Mouse (Mus musculus) embryonic stem cell, embryonic (primary cell): ENCODE data around the gene Wdr25.

Experiments
- CTCF ChIA-PET, 4 experiments: fragments of 300-600 bp in 2 of 4; fragments of 350-600 bp in 2 of 4; sonication (Branson Sonifier 250); formaldehyde crosslinking; loops; one replicate each; lab custom pipeline; 2022; ENCODE audit warnings: inconsistent platforms in 2 of 4; lab: Charles Lee
- POLR2A ChIA-PET, 4 experiments: fragments of 300-600 bp in 2 of 4; fragments of 350-600 bp in 2 of 4; sonication (Branson Sonifier 250); formaldehyde crosslinking; loops; one replicate each; lab custom pipeline; 2022; ENCODE audit warnings: antibody characterized with exemption in 4 of 4, inconsistent platforms in 1 of 4; lab: Charles Lee

Gene Wdr25

DNA sequence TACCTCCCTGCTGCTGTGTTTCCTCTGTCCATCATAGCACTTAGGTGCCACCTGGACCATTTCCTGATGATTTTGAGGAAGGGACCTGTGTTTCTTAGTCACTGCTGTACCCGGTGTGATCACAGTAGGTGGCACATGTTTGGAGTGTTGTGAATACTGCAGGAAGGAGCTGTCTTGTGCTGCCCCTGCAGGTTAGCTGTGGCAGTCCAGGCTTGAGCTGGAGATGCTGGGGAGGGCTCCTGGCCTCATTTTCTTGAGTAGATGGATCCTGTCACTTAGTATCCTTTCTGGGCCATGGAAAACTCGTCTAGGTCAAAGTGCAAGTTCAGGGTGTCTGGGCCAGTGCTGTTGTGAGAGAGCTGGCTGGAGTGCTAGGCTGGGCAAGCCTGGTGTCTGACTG lies 47.9 kb downstream of the Wdr25 start:
- ChIA-PET CTCF (interaction anchor here in 1 of 4 experiments (1.4 to 1.6 kb wide), 2 partner anchors 13 to 43 kb away, joined by 3 to 6 read pairs; no protein-coding TSS in a partner anchor), POLR2A (interaction anchor here in 1 of 4 experiments (1.9 kb wide), 1 partner anchor 22 kb away, joined by 5 read pairs; no protein-coding TSS in a partner anchor)

DNA sequence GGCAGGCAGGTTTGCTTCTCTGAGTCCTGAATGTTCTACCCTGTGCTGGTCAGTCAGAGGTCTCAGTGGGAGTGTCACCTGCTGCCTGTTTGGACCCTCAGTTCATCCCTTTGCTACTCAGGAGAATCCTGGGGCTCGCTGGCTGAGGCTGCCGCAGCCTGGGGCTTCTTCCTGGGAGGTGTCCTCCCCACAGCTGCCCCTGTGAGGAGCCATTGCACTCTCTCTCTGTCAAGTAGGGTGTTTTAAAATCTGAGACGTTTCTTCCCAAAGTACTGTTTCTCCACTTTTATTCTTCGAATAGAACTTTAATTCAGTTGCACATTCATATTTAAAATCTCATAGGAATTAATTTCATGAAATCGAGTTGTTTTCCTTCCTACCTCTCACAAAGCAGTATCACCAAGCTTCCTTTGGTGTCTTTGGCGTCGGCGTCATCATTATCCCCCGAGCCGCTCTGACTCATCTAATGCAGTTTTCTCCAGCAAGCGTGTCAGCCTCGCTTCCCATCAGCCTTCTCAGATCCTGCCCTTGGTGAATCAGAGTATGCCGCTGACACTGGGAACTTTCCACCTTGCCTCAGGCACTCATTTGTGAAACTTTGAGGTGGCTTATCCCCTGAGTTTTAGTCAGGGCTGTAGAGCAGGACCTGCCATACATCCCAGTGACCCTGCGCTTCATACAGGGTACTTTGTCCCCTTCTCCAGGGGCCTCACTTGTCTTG lies 48.9 kb downstream of the Wdr25 start:
- CTCF ChIA-PET, result no interaction called here
- POLR2A ChIA-PET, result interaction anchor here in 1 of 4 experiments (0.8 kb wide), 1 partner anchor 17 kb away, joined by 3 read pairs; no protein-coding TSS in a partner anchor

DNA sequence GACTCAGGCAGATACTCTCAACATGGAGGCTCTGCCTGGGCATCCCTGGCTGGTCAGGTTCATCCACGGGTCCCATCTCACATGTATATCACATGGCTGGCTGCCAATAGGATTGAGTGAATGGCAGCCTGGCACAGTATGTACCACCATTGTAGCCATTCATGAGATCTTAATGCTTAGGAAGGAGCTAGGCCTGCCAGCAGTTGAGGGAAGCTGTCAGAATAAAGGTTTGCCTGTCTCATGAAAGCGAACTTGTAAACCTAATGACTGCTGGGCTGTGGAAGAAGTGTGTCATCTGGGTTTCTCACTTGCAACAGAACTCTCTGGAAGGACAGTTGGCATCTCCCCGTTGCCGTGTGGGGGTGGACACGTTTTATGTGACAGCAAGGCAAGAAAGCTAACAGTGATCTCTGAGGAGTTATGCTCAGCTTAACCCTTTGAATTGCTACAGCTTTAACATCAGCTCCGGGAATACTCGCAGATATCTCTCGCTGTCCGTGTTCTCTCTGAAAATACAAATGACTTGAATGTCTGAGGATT lies 59.6 kb downstream of the Wdr25 start:
- POLR2A ChIA-PET, result interaction anchor here in 3 of 4 experiments (0.7 to 1.7 kb wide), 8 partner anchors 9 to 111 kb away, joined by 3 to 6 read pairs (median 4); no protein-coding TSS in a partner anchor

DNA sequence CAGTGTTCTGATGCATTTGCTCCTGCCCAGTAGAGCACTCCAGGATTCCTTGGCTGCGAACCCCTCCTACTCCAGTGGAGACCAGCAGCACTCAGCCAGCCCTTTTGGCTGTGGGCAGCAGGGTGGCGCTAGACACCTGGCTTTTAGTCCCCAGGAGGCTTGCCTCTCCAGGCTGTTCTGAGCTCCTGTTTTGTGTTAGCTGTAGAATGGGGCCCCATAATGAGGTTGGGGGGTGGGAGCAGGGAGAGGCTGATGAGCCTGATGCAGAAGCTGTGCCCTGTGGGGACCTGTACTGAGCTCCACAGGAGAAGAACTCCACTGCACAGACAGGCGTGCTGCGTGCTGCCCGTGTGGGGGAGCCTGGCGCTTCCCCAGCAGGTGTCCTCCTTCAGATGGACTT lies 60.4 kb downstream of the Wdr25 start:
- ChIA-PET CTCF (interaction anchor here in 2 of 4 experiments (0.6 to 2.3 kb wide), 19 partner anchors 9 to 659 kb away, joined by 3 to 13 read pairs (median 3); no protein-coding TSS in a partner anchor), POLR2A (interaction anchor here in 3 of 4 experiments (0.7 to 1.7 kb wide), 9 partner anchors 9 to 110 kb away, joined by 3 to 6 read pairs (median 5); partner anchors contain the start of genes Wars (in 1 of the 3) and Wdr25 (in 1 of the 3))

More for the DNA sequence above, 59.6 kb downstream of the Wdr25 start:
- CTCF ChIA-PET, result interaction anchor here in 2 of 4 experiments (0.6 to 2.3 kb wide), 15 partner anchors 9 to 660 kb away, joined by 3 to 13 read pairs (median 3); no protein-coding TSS in a partner anchor

DNA sequence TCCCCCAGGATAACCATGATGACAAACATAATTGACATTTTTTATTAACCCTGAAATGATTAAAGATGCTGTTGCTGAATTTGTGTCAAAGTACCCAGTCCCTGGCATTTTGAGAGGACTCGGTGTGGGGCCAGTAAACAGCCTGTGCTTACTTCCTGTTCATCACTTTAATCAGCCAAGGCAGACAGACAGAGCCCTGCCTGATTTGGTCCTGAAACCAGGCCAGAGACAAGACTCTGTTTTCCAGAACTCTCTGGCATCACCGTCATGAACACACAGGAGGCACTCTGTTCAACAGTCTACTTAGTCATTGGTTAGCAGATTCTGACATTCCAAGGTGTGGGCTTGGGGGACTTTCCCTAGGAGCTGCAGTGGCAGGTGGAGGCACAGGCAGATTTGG lies 61.0 kb downstream of the Wdr25 start:
- ChIA-PET POLR2A (interaction anchor here in 2 of 4 experiments (1.0 to 1.7 kb wide), 7 partner anchors 8 to 61 kb away, joined by 4 to 6 read pairs (median 5); partner anchors contain the start of genes Wars (in 1 of the 2) and Wdr25 (in 1 of the 2)), CTCF (interaction anchor here in 2 of 4 experiments (0.6 to 2.3 kb wide), 15 partner anchors 8 to 659 kb away, joined by 3 to 13 read pairs (median 3); no protein-coding TSS in a partner anchor)

DNA sequence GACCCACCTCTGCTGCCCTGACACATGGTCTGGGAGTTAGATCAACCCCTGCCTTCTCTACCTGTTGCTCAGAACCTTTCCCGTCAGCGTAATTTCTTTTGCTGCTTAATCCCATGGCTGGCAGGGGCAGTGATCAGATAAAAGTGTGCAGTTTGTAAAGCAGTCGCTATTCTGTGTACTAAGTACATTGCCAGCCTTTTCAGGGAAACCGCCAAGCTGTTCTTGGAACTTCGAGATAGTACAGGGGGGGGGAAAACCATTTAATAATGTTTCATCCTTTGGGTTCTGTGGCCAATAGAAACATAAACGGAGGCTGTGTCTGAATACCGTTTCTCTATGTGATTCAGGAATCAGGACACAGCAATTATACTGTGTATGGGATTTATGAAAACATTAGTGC lies 65.1 kb downstream of the Wdr25 start:
- POLR2A ChIA-PET, result interaction anchor here in 3 of 4 experiments (0.6 to 6.5 kb wide), 13 partner anchors 8 to 155 kb away, joined by 3 to 60 read pairs (median 3); no protein-coding TSS in a partner anchor
- CTCF ChIA-PET, result interaction anchor here in 1 of 4 experiments (1.6 kb wide), 1 partner anchor 66 kb away, joined by 5 read pairs; no protein-coding TSS in a partner anchor

DNA sequence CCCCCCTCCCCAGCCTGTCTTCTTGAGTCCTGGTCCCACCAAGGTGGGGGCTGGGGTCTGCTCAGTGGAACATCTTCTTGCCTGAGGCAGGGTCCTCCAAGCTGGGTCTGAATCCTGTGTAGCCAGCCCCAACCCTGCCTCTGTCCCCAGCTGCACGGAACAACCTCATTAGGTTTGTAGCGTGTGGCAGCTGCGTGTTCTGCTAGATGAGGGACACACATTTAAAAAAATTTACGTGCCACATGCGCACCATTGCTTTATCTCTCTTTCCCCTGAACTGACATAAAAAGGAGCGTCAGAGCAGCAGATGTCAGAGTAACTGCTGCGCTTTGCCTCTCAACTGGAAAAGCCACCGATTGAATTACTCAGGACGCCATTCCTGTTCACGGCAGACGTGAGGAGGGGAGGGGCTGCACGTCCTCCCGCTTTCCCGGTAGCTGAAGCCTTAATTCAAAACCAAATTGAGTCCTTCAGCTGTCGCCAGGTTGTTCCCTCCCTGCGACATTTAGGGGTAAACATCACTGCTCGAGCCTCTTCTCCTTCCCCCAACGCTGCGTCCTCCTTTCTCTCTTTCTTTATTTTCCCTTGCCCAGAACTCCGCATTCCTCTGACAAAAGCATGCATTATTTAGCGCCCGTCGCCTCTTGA lies 65.7 kb downstream of the Wdr25 start:
- POLR2A ChIA-PET, result interaction anchor here in 3 of 4 experiments (0.7 to 6.5 kb wide), 20 partner anchors 9 to 988 kb away, joined by 3 to 60 read pairs (median 3); no protein-coding TSS in a partner anchor

DNA sequence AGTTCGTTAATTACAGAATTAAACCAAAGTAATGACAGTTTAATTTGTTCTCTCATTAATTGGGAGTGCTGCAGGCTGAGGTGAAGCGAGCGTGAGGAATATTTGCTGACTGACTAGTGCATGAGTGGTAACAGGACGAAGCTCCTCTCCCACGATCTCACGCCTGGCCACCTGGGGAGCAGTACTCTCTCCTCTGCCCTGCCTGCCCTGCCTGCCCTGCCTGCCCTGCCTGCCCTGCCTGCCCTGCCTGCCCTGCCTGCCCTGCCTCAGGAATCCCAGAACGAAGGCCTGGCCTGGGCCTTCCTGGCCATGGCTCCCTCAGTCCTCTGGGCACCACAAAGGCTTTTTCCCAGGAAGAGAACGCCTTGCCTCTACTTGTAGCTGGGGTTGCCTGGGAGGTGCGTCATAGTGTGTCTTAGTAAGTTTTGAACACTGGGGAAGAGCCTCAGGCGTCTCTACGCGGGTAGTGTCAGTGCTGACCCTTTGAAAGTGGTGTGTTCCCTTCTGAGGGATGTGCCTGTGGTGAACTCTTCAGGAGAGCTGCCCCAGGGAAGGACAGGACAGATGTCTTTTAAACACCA lies 66.3 kb downstream of the Wdr25 start:
- ChIA-PET POLR2A (interaction anchor here in 3 of 4 experiments (0.7 to 6.5 kb wide), 18 partner anchors 10 to 987 kb away, joined by 3 to 60 read pairs (median 3); no protein-coding TSS in a partner anchor), CTCF (interaction anchor here in 2 of 4 experiments (0.7 to 1.6 kb wide), 3 partner anchors 14 to 351 kb away, joined by 3 to 5 read pairs (median 3); no protein-coding TSS in a partner anchor)

More for the DNA sequence above, 65.7 kb downstream of the Wdr25 start:
- CTCF ChIA-PET, result interaction anchor here in 1 of 4 experiments (0.8 to 1.6 kb wide), 2 partner anchors 65 to 352 kb away, joined by 3 to 5 read pairs; no protein-coding TSS in a partner anchor

DNA sequence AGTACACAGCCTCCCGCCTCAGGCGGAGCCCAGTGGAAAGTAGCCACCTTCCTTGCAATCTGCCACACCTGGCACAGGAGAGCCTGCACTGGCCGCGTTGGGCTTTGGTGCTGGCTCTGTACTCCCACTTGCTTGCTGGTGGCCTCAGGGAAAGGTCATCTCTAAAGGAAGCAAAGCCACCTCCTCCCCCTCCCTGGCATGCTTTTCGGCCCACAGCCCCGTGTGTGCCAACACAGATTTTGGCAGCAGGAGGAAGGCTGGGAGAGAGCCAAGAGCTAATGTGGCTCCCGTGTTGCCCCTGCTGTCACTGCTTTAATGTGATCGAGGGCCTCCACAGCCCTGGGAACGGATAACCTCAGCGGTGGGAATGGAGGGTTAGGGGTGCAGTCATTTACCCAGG lies 66.8 kb downstream of the Wdr25 start:
- CTCF ChIA-PET, result interaction anchor here in 2 of 4 experiments (0.7 to 1.6 kb wide), 2 partner anchors 14 to 64 kb away, joined by 3 to 5 read pairs; no protein-coding TSS in a partner anchor
- POLR2A ChIA-PET, result interaction anchor here in 2 of 4 experiments (0.6 to 6.5 kb wide), 13 partner anchors 10 to 987 kb away, joined by 3 to 60 read pairs (median 3); no protein-coding TSS in a partner anchor

DNA sequence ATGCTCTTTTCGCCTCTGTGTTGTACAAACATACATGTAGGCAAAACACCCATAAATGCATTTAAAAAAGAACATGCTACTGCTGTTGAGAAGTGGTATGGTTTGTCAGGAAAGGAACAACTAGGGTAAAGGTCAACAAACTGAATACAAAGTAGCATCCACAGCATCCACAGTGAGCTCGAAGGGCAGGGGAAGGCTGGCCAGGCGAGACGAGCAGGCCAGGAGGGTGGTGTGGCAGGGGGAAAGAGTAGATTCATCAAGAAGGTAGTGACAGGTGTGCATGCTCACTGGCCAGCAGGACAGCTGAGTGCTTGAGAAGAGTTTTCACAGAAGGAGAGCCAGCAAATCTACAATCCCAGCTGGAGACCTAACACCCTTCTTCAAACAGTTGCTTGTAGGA lies 74.2 kb downstream of the Wdr25 start:
- ChIA-PET CTCF (interaction anchor here in 1 of 4 experiments (0.6 kb wide), 1 partner anchor 254 kb away, joined by 3 read pairs; no protein-coding TSS in a partner anchor), POLR2A (interaction anchor here in 1 of 4 experiments (1.3 kb wide), 1 partner anchor 10 kb away, joined by 3 read pairs; no protein-coding TSS in a partner anchor)

DNA sequence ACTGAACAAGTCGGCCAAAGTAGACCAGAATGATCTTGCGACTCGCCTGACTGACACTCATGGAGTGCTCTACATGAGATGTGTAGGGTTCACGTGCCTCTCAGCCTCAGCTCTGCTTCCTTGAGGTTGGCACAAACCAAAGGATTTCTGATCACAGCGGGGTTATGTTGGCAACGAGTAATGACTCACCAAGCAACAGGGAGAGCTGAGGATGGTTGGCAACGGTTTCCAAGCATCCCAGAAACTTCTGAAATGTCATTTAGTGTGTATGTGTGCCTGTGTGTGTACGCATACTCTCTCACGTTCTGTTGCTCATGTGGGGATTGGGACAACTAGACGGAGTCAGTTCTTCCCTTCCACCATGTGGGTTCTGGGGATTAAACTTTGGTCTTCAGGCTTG lies 74.6 kb downstream of the Wdr25 start:
- ChIA-PET POLR2A (interaction anchor here in 1 of 4 experiments (1.3 kb wide), 1 partner anchor 10 kb away, joined by 3 read pairs; no protein-coding TSS in a partner anchor), CTCF (no interaction called here)

DNA sequence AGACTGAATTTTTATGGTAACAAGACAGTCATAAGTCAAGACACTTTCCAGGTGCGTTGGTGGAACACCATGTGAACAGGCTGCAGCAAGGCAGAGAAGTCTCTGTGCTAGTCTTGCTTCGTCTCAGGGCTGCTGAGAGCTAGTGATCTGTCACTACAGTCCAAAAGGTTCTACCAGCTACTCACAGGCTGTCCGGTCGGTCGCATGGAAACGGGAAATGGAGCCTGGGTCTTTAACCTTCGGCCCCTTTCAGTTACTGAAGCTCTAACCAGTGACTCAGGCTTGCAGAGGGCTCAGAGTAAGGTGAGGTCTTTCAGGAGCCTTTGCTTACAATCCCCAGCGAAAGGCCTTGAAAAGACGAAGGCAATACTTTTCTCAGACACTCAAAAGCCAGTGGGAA lies 78.0 kb downstream of the Wdr25 start:
- ChIA-PET CTCF (no interaction called here), POLR2A (interaction anchor here in 2 of 4 experiments (1.0 to 1.4 kb wide), 3 partner anchors 10 to 18 kb away, joined by 3 to 5 read pairs (median 4); no protein-coding TSS in a partner anchor)

DNA sequence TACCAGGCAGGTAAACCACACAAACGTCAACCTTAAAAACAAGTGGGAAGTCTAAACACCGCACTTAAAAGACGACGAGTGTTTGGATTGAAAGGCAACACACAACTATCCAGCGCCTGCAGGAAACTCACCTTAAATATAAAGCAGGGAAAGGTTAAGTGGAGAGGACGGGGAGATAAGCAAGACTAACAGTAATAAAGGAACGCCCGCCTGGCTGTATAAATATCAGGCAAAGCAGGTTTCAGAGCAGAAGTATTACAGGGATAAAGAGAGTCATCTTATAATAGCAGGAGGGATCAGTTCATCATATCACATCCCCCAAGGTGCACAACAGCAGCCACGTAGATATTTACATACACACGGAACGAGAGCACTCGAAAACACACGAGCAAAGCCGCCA lies 78.8 kb downstream of the Wdr25 start:
- POLR2A ChIA-PET, result interaction anchor here in 1 of 4 experiments (1.4 kb wide), 1 partner anchor 9 kb away, joined by 5 read pairs; no protein-coding TSS in a partner anchor
- CTCF ChIA-PET, result no interaction called here

DNA sequence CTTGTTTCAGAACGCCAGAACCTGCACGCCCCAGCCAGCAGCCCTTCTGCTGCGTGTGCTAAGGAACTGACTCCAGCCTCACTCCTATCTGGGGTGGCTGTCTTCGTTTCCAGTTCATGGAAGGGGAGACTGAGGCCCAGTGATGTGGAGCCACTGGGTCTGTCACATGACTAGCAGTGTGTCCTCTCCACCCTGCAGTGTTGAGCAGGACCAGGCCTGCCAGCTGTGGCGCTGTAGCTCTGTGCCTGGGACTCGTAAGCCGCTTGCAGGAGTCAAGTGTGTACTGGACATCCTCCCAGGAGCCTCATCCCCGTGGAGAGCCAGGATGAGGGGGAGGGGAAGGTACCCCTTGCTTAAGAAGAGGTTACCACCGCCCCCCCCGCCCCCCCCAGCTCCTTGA lies 86.5 kb downstream of the Wdr25 start:
- ChIA-PET POLR2A (interaction anchor here in 3 of 4 experiments (0.6 to 6.8 kb wide), 24 partner anchors 8 to 969 kb away, joined by 3 to 60 read pairs (median 4); partner anchors contain the start of genes Wars (in 2 of the 3), Evl (in 1 of the 3) and Wdr25 (in 1 of the 3)), CTCF (interaction anchor here in 2 of 4 experiments (0.6 to 2.4 kb wide), 8 partner anchors 19 to 971 kb away, joined by 3 to 7 read pairs (median 4); no protein-coding TSS in a partner anchor)

DNA sequence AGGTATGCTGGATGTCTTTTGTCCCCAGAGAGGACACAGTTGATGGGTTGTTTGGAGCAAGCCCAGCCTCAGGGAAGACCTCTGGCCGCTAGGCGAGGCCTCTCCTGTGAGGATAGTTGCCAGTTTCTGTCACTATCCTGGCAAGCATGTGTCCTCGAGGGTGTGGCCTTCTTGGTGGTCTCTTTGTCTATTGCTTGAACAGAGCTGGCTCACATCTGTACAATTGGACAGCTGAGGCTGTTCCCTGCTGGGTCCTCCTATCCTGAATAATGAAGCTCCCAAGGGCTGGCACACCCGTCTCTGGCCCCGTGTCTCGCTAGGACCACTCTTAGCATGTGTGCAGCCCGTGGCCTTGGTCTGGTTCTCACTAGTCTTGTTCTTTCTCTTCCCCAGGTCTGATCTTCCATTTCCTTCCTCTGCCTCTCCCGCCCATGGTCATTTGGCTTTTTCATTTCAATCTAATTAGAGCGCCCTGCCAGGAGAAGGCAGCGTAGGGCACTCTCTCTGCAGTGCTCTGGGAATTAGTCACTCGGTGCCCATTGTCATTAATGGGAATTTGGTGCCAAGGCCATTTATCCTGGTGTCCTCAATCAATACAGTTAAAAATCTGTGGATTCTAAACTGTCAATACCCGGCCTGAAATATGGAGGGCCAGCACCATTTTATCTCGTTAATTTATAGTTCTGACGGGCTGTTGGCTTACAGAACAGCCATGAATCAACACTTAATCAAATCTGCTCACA lies 88.7 kb downstream of the Wdr25 start:
- CTCF ChIA-PET, result interaction anchor here in 2 of 4 experiments (0.6 to 0.9 kb wide), 2 partner anchors 8 to 761 kb away, joined by 3 read pairs; no protein-coding TSS in a partner anchor
- POLR2A ChIA-PET, result interaction anchor here in 2 of 4 experiments (0.7 to 6.8 kb wide), 8 partner anchors 10 to 191 kb away, joined by 3 to 60 read pairs (median 4); no protein-coding TSS in a partner anchor

DNA sequence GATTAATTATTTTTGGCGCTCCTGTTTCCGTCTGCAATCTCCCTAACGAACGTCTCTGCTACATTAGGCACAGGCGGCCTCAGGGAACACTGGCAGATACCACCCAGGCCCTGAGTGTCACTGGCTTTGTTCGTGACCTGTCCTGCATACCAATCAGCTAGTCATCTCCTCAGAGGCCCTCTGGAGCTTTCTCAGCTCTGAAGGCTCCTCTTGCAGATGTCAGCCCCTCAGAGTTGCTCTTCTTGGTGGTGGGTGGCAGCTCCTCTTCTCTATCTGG lies 89.2 kb downstream of the Wdr25 start:
- ChIA-PET POLR2A (interaction anchor here in 3 of 4 experiments (0.9 to 6.8 kb wide), 5 partner anchors 9 to 22 kb away, joined by 3 to 60 read pairs (median 5); no protein-coding TSS in a partner anchor), CTCF (interaction anchor here in 1 of 4 experiments (0.9 kb wide), 1 partner anchor 9 kb away, joined by 3 read pairs; no protein-coding TSS in a partner anchor)
